In genomic region chr9:72183925-72184324, GRCm38 (mm10) we compare ENCODE assay signal across 9 mouse cellular contexts.
A peak's percentile ranks its signal among the peaks of the same experiment; 100 is the strongest.
DNase-seq lines count a peak whose midpoint lies in the region; ATAC-seq and TF ChIP-seq lines count a peak whose summit lies in the region.
"Had no signal": no experiment of that assay in that cellular context is flagged by ENCODE, and none has a peak within 500 bp of the region (broad histone marks: within the 10 kb centered on the region; RNA-seq: fewer than 3 reads in every experiment).

No protein-coding gene starts in this region.

- H3K4me2 ChIP-seq in embryonic facial prominence, embryonic 14.5 days (ENCODE audit: low read depth, low read length) = no peak overlapping the region
- H3K4me2 ChIP-seq: embryonic facial prominence, embryonic 15.5 days had no signal

- no peaks in the 10 kb centered on the region for H3K27me3 ChIP-seq in embryonic facial prominence, embryonic 14.5 days (replicated peaks; ENCODE audit: control insufficient read depth, insufficient read depth, low read length)
- no peaks in the 10 kb centered on the region for H3K27me3 ChIP-seq in embryonic facial prominence, embryonic 10.5 days (replicated peaks; ENCODE audit: low read depth, poor library complexity, severe bottlenecking)
- H3K27me3 ChIP-seq: embryonic facial prominence, embryonic 15.5 days had no signal

- peak; percentile 53 for DNase-seq in embryonic facial prominence, embryonic 14.5 days (ENCODE audit: low spot score)
- DNase-seq in embryonic facial prominence, embryonic 10.5 days (ENCODE audit: low spot score) = no peak
- peak; percentile 61 for DNase-seq in ovary, adult 18-20 months (ENCODE audit: low spot score)
- DNase-seq in ovary, postnatal 14 days (ENCODE audit: low spot score) = no peak
- peak; percentile 89 for DNase-seq in gastrocnemius, adult 2 months
- DNase-seq in lung, postnatal 4 days = peak; percentile 7 to 31
- DNase-seq in urinary bladder, adult 18-20 months (ENCODE audit: low spot score in 2 of 2) = no peak
- DNase-seq in urinary bladder, postnatal 4 days (ENCODE audit: low spot score in 2 of 2) = no peak

- H3K36me3 ChIP-seq in embryonic facial prominence, embryonic 14.5 days (ENCODE audit: control insufficient read depth, insufficient read depth, low read length) = no peaks in the 10 kb centered on the region
- H3K36me3 ChIP-seq in embryonic facial prominence, embryonic 10.5 days (replicated peaks) = no peaks in the 10 kb centered on the region
- H3K36me3 ChIP-seq: embryonic facial prominence, embryonic 15.5 days had no signal

- peaks cover 9% of the 10 kb centered on the region; the same call in 1 of the 2 replicates for H3K4me1 ChIP-seq in embryonic facial prominence, embryonic 14.5 days (ENCODE audit: control insufficient read depth, insufficient read depth, low read length)
- no peaks in the 10 kb centered on the region; the same call in 1 of the 2 replicates for H3K4me1 ChIP-seq in embryonic facial prominence, embryonic 10.5 days

- H3K9ac ChIP-seq in embryonic facial prominence, embryonic 14.5 days (ENCODE audit: low read depth, low read length) = no peak overlapping the region
- H3K9ac ChIP-seq: embryonic facial prominence, embryonic 15.5 days had no signal

- H3K4me3 ChIP-seq in embryonic facial prominence, embryonic 14.5 days (ENCODE audit: low read depth, low read length) = no peak overlapping the region
- H3K4me3 ChIP-seq in embryonic facial prominence, embryonic 10.5 days = no peak overlapping the region
- H3K4me3 ChIP-seq in gastrocnemius, adult 2 months = peak overlapping the region; percentile 44
- H3K4me3 ChIP-seq: embryonic facial prominence, embryonic 15.5 days had no signal

- no peak for ATAC-seq in embryonic facial prominence, embryonic 14.5 days (ENCODE audit: low read depth)

- 68% methylated on average over 10 of the region's 10 CpGs for WGBS in embryonic facial prominence, embryonic 14.5 days
- WGBS in embryonic facial prominence, embryonic 10.5 days = 91% methylated on average over 10 of the region's 10 CpGs

- no peak for TF ChIP-seq CTCF in gastrocnemius, adult 2 months (IDR thresholded peaks at IDR 0.05)

- no peak overlapping the region for H3K27ac ChIP-seq in embryonic facial prominence, embryonic 14.5 days (replicated peaks; ENCODE audit: low read depth, low read length)
- no peak overlapping the region for H3K27ac ChIP-seq in embryonic facial prominence, embryonic 10.5 days (replicated peaks)
- H3K27ac ChIP-seq in gastrocnemius, adult 2 months = peak overlapping the region; percentile 88
- H3K27ac ChIP-seq: embryonic facial prominence, embryonic 15.5 days had no signal

- intact Hi-C loops in gastrocnemius, adult 2 months (cut with DNase I) = loop anchor here (2.0 kb wide), 1 partner anchor 51 kb away; no protein-coding TSS in a partner anchor

- H3K9me3 ChIP-seq in embryonic facial prominence, embryonic 14.5 days (ENCODE audit: control insufficient read depth, low read length) = no peaks in the 10 kb centered on the region
- no peaks in the 10 kb centered on the region for H3K9me3 ChIP-seq in embryonic facial prominence, embryonic 10.5 days
- H3K9me3 ChIP-seq: embryonic facial prominence, embryonic 15.5 days had no signal

Comparison
In these comparisons a context has a peak if more than half of its experiments do, and no peak if none do; other contexts are left out.
1. DNase-seq: peak in embryonic facial prominence, embryonic 14.5 days (single experiment), ovary, adult 18-20 months (single experiment), gastrocnemius, adult 2 months (single experiment) and lung, postnatal 4 days (2 of 2); none in embryonic facial prominence, embryonic 10.5 days (single experiment), ovary, postnatal 14 days (single experiment), urinary bladder, adult 18-20 months (0 of 2) and urinary bladder, postnatal 4 days (0 of 2).